9 mouse cellular contexts compared by ENCODE assay signal in genomic region chr11:34008702-34009101, GRCm38 (mm10). TPM values are rescaled to one million over a fixed set of nuclear protein-coding genes. Genes with fewer than 3 reads are reported as not detected.
DNase-seq lines count a peak whose midpoint lies in the region; ATAC-seq and TF ChIP-seq lines count a peak whose summit lies in the region.
"Had no signal": no experiment of that assay in that cellular context is flagged by ENCODE, and none has a peak within 500 bp of the region (broad histone marks: within the 10 kb centered on the region; RNA-seq: fewer than 3 reads in every experiment).

No protein-coding gene starts in this region.

- no peak for DNase-seq in heart, adult 11 months
- peak; percentile 78 for DNase-seq in T-cell, adult 2 months (ENCODE audit: low spot score)
- peak; percentile 59 for DNase-seq in embryonic facial prominence, embryonic 14.5 days (ENCODE audit: low spot score)
- peak; percentile 63 for DNase-seq in liver
- peak; percentile 80 for DNase-seq in midbrain, postnatal 0 days (ENCODE audit: low spot score)
- peak; percentile 22 for DNase-seq in telencephalon, adult 2 months (ENCODE audit: low read depth, low spot score)

- peak; percentile 89 for TF ChIP-seq CTCF in midbrain, postnatal 0 days (IDR thresholded peaks at IDR 0.05)

- WGBS in heart, embryonic 15.5 days: 35% methylated on average over 9 of the region's 9 CpGs
- WGBS in embryonic facial prominence, embryonic 14.5 days: 40% methylated on average over 9 of the region's 9 CpGs
- WGBS in intestine, embryonic 16.5 days: 31% methylated on average over 9 of the region's 9 CpGs
- 45% methylated on average over 9 of the region's 9 CpGs for WGBS in midbrain, postnatal 0 days

- 0 out of 2 replicates have a peak overlapping the region, but pooled peaks have one; percentile 10 for H3K4me2 ChIP-seq in heart, embryonic 15.5 days
- H3K4me2 ChIP-seq in embryonic facial prominence, embryonic 14.5 days (ENCODE audit: low read depth, low read length): no peak overlapping the region
- no peak overlapping the region for H3K4me2 ChIP-seq in intestine, embryonic 16.5 days (ENCODE audit: low read depth, low read length)
- no peak overlapping the region for H3K4me2 ChIP-seq in midbrain, postnatal 0 days (ENCODE audit: low read depth, low read length, poor library complexity, severe bottlenecking)
- H3K4me2 ChIP-seq: embryonic facial prominence, embryonic 13.5 days had no signal

- H3K27me3 ChIP-seq in heart, embryonic 15.5 days: no peaks in the 10 kb centered on the region
- no peaks in the 10 kb centered on the region for H3K27me3 ChIP-seq in embryonic facial prominence, embryonic 14.5 days (replicated peaks; ENCODE audit: control insufficient read depth, insufficient read depth, low read length)
- H3K27me3 ChIP-seq in intestine, embryonic 16.5 days (replicated peaks; ENCODE audit: control insufficient read depth, insufficient read depth, low read length): no peaks in the 10 kb centered on the region
- no peaks in the 10 kb centered on the region for H3K27me3 ChIP-seq in midbrain, postnatal 0 days (ENCODE audit: insufficient read depth, low read length)
- H3K27me3 ChIP-seq: embryonic facial prominence, embryonic 13.5 days had no signal

- 0 out of 2 replicates have a peak, but pooled peaks cover 5% of the 10 kb centered on the region for H3K4me1 ChIP-seq in heart, embryonic 15.5 days (replicated peaks)
- peaks cover 9% of the 10 kb centered on the region for H3K4me1 ChIP-seq in embryonic facial prominence, embryonic 14.5 days (ENCODE audit: control insufficient read depth, insufficient read depth, low read length)
- 0 out of 2 replicates have a peak, but pooled peaks cover 5% of the 10 kb centered on the region for H3K4me1 ChIP-seq in intestine, embryonic 16.5 days (ENCODE audit: control insufficient read depth, insufficient read depth, low read length)
- no peaks in the 10 kb centered on the region for H3K4me1 ChIP-seq in midbrain, postnatal 0 days (ENCODE audit: insufficient read depth, low read length)

- no peaks in the 10 kb centered on the region for H3K36me3 ChIP-seq in heart, embryonic 15.5 days
- H3K36me3 ChIP-seq in embryonic facial prominence, embryonic 14.5 days (ENCODE audit: control insufficient read depth, insufficient read depth, low read length): no peaks in the 10 kb centered on the region
- no peaks in the 10 kb centered on the region for H3K36me3 ChIP-seq in intestine, embryonic 16.5 days (ENCODE audit: control insufficient read depth, insufficient read depth, low read length)
- no peaks in the 10 kb centered on the region for H3K36me3 ChIP-seq in midbrain, postnatal 0 days (ENCODE audit: insufficient read depth, low read length)
- H3K36me3 ChIP-seq: embryonic facial prominence, embryonic 13.5 days had no signal

- H3K9ac ChIP-seq in heart, embryonic 15.5 days: no peak overlapping the region
- H3K9ac ChIP-seq in embryonic facial prominence, embryonic 14.5 days (ENCODE audit: low read depth, low read length): no peak overlapping the region
- no peak overlapping the region for H3K9ac ChIP-seq in intestine, embryonic 16.5 days (ENCODE audit: low read depth, low read length)
- no peak overlapping the region for H3K9ac ChIP-seq in midbrain, postnatal 0 days (replicated peaks; ENCODE audit: low read length, poor library complexity, severe bottlenecking)
- H3K9ac ChIP-seq: embryonic facial prominence, embryonic 13.5 days had no signal

- no peaks in the 10 kb centered on the region for H3K9me3 ChIP-seq in heart, embryonic 15.5 days (replicated peaks)
- no peaks in the 10 kb centered on the region for H3K9me3 ChIP-seq in embryonic facial prominence, embryonic 14.5 days (ENCODE audit: control insufficient read depth, low read length)
- no peaks in the 10 kb centered on the region for H3K9me3 ChIP-seq in intestine, embryonic 16.5 days (ENCODE audit: control insufficient read depth, low read length)
- H3K9me3 ChIP-seq in midbrain, postnatal 0 days (ENCODE audit: low read length): no peaks in the 10 kb centered on the region
- H3K9me3 ChIP-seq: embryonic facial prominence, embryonic 13.5 days had no signal

- ATAC-seq in heart, embryonic 15.5 days (replicated peaks; ENCODE audit: insufficient number of reproducible peaks, insufficient read depth, low FRiP score, low read depth): no peak
- ATAC-seq in embryonic facial prominence, embryonic 14.5 days (ENCODE audit: low read depth): no peak
- ATAC-seq in intestine, embryonic 16.5 days: peak; percentile 43; the same call in 1 of the 2 replicates
- ATAC-seq in midbrain, postnatal 0 days (ENCODE audit: low FRiP score): no peak

- H3K27ac ChIP-seq in heart, embryonic 15.5 days: peak overlapping the region; percentile 49
- H3K27ac ChIP-seq in embryonic facial prominence, embryonic 14.5 days (replicated peaks; ENCODE audit: low read depth, low read length): no peak overlapping the region
- no peak overlapping the region for H3K27ac ChIP-seq in intestine, embryonic 16.5 days (ENCODE audit: low read length)
- H3K27ac ChIP-seq in midbrain, postnatal 0 days (ENCODE audit: low read depth, low read length): no peak overlapping the region
- H3K27ac ChIP-seq: embryonic facial prominence, embryonic 13.5 days had no signal

- H3K4me3 ChIP-seq in heart, embryonic 15.5 days: no peak overlapping the region
- H3K4me3 ChIP-seq in embryonic facial prominence, embryonic 14.5 days (ENCODE audit: low read depth, low read length): no peak overlapping the region
- no peak overlapping the region for H3K4me3 ChIP-seq in intestine, embryonic 16.5 days (ENCODE audit: low read length)
- no peak overlapping the region for H3K4me3 ChIP-seq in midbrain, postnatal 0 days (ENCODE audit: low read depth, low read length)
- H3K4me3 ChIP-seq: embryonic facial prominence, embryonic 13.5 days had no signal

RNA-seq across cellular contexts. Expression of gene Kcnip1, which starts 15.8 kb away (rescaled TPM):
- polyA plus RNA-seq in heart, embryonic 15.5 days (2015; fragmentation: Nextera tagmentation; extraction: Ambion mirVana): 0.80 TPM in 1 of 2 replicates, not detected in the other
- 5.0 and 7.2 TPM in 2 replicates for polyA plus RNA-seq in embryonic facial prominence, embryonic 14.5 days (2014; fragmentation: Nextera tagmentation; extraction: Ambion mirVana)
- polyA plus RNA-seq in intestine, embryonic 16.5 days (2015; fragmentation: Nextera tagmentation; extraction: Ambion mirVana): 6.6 and 8.9 TPM in 2 replicates
- 93.8 and 102 TPM in 2 replicates for total RNA-seq in midbrain, postnatal 0 days (2014; rRNA removed)
- polyA plus RNA-seq in midbrain, postnatal 0 days (2015; fragmentation: Nextera tagmentation; extraction: Ambion mirVana): 145 TPM in 2 replicates

RNA-seq across cellular contexts. Expression of gene Lcp2, which starts 38.0 kb away (rescaled TPM):
- 2.3 and 6.4 TPM in 2 replicates for polyA plus RNA-seq in heart, embryonic 15.5 days (2015; fragmentation: Nextera tagmentation; extraction: Ambion mirVana)
- 4.9 and 6.4 TPM in 2 replicates for polyA plus RNA-seq in embryonic facial prominence, embryonic 14.5 days (2014; fragmentation: Nextera tagmentation; extraction: Ambion mirVana)
- polyA plus RNA-seq in intestine, embryonic 16.5 days (2015; fragmentation: Nextera tagmentation; extraction: Ambion mirVana): 3.1 and 4.1 TPM in 2 replicates
- 1.6 and 2.7 TPM in 2 replicates for total RNA-seq in midbrain, postnatal 0 days (2014; rRNA removed)
- polyA plus RNA-seq in midbrain, postnatal 0 days (2015; fragmentation: Nextera tagmentation; extraction: Ambion mirVana): 3.8 and 4.9 TPM in 2 replicates

RNA-seq across cellular contexts. Expression of gene Kcnmb1, which starts 45.9 kb away (rescaled TPM):
- 1.3 and 1.5 TPM in 2 replicates for polyA plus RNA-seq in heart, embryonic 15.5 days (2015; fragmentation: Nextera tagmentation; extraction: Ambion mirVana)
- polyA plus RNA-seq in embryonic facial prominence, embryonic 14.5 days (2014; fragmentation: Nextera tagmentation; extraction: Ambion mirVana): 0.09 and 0.22 TPM in 2 replicates
- 1.9 and 2.1 TPM in 2 replicates for polyA plus RNA-seq in intestine, embryonic 16.5 days (2015; fragmentation: Nextera tagmentation; extraction: Ambion mirVana)
- total RNA-seq in midbrain, postnatal 0 days (2014; rRNA removed): 0.11 TPM in 1 of 2 replicates, not detected in the other
- 0.07 and 0.20 TPM in 2 replicates for polyA plus RNA-seq in midbrain, postnatal 0 days (2015; fragmentation: Nextera tagmentation; extraction: Ambion mirVana)

Comparison
In these comparisons a context has a peak if more than half of its experiments do, and no peak if none do; other contexts are left out.
1. RNA of gene Kcnip1, which starts 15.8 kb away (polyA plus RNA-seq): 145 TPM in midbrain, postnatal 0 days; 6.6 to 8.9 TPM in intestine, embryonic 16.5 days, 5.0 to 7.2 TPM in embryonic facial prominence, embryonic 14.5 days and 0.80 TPM in heart, embryonic 15.5 days; every median in the first group is over 10 times any median in the second.